Mouse (Mus musculus) MN1 (cell line): ENCODE results near the gene Mef2b.

Experiments used
- DNase-seq: peaks from one replicate; pipeline ENCODE4 v3.0.0-alpha.2; 2016; ENCODE audit warnings: low spot score

Mef2b gene

DNA sequence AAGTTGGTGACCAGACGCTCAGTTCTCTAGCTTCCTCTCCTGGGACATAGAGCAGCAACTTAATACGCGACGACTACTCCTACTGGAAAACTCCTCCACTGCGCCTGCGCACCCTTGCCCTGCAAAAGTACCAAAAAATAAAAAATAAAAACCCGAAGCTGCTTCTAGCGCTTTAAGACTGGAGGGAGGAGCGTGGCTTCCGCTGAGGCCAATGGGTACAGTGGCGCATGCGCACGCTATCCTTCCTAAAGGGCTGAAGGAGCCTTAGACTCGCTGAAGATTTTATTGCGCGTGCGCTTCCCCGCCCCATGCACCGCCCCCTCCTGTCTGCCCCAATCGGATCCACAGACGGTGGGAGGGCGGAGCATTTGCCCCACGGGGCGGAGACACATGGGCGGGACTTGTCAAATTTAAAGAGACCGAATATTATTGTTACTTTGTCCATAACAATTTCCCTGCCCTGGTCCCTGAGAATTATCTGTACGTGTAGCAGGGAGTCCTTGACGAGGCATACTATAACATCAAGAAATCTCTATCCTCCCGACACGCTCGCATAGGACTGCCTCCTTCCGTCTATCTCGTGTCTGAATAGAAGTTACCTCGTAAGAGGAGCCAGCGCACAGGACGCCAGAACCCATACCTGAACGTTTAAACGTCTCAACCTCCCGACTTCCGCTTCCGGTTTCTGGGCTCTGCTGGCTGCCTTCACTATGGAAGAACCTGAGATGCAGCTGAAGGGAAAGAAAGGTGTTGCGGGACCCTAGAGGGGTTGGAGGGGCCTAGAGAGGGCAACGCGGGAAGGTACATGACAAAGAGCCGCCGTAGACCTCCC is at the start of gene Mef2b, which contains the start of the genes Rfxank and Borcs8:
TSS of gene Mef2b (plus strand) at position 686 of the 832 bp plus-strand sequence.
TSS of gene Rfxank (minus strand) at position 129 of the 832 bp plus-strand sequence.
TSS of gene Borcs8 (plus strand) at position 474 of the 832 bp plus-strand sequence.
- DNase-seq: peak; percentile 99

DNA sequence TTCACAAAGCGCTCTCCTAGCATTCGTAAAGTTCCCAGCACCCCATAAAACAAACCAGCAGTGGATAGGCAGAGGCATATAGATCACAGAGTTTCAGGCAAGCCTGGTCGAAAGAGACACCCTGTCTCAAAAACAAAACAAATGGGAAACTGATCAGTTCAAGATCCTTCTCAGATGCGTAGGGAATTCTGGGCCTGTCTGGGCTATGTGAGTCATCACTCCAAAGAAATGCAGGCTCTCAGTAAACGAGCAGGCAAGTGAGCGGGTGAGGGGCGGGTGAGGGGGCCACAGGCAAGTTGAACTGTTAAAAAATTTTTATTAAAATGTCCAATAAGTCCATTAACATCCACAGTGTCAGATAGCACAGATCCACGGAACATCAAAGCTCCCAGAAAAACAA is 46.7 kb upstream of the Mef2b start:
- DNase-seq: no peak

GRCm38 (mm10) chr8:70099276-70099675 is 40.2 kb upstream of the Mef2b start:
- DNase-seq: no peak

- no peak for DNase-seq
Measured at GRCm38 (mm10) chr8:70100241-70100640, 39.3 kb upstream of the Mef2b start.

GRCm38 (mm10) chr8:70104506-70104905 is 35.0 kb upstream of the Mef2b start:
- peak; percentile 72 for DNase-seq

DNA sequence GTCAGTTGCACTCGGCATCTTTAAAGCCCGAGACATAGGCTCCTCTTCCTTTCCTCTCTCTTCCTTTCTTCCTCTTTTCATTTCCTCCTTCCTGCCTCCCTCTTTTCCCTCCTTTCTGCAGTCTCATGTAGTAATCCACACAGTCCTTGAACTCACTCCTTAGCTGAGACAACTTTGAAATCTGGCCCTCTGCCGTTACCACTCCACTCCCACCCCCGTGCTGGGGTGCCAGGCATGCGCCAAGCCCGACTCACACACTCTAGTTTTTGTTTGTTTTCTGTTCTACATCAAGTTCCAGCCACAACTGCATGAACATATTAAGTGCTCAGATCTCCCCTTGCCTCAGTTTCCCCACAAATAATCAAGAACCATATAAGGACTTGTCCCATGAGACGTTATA is 34.6 kb upstream of the Mef2b start:
- DNase-seq: no peak

- DNase-seq: no peak
Measured at GRCm38 (mm10) chr8:70110451-70110850, 29.1 kb upstream of the Mef2b start.

GRCm38 (mm10) chr8:70111192-70111795 is 28.2 kb upstream of the Mef2b start:
- no peak for DNase-seq

GRCm38 (mm10) chr8:70112401-70113016 is 27.0 kb upstream of the Mef2b start:
- DNase-seq: no peak

DNA sequence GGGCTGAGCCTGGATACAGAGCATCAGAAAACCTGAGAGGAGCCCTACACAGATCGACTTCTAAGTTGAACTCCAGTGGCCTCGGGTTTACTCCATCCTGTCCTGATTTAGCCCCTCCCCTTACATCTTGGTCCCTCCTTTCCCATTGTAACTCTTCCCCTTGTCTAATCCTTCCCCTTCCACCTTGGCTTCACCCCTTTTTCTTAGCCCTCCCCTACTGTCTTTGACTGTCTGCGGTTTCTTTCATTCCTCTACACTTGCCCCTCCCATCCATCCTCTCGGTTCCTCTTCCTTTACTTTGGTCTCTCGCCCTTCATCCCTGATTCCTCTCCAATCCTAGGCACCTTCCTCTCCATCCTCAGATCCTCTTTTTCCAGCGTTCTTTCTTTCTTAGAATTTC is 25.0 kb upstream of the Mef2b start:
- DNase-seq: no peak

- DNase-seq: no peak
Measured at GRCm38 (mm10) chr8:70114892-70115291, 24.6 kb upstream of the Mef2b start.

GRCm38 (mm10) chr8:70117611-70118010 is 21.9 kb upstream of the Mef2b start:
- DNase-seq: no peak

GRCm38 (mm10) chr8:70118726-70119700 is 20.5 kb upstream of the Mef2b start:
- DNase-seq: no peak

DNA sequence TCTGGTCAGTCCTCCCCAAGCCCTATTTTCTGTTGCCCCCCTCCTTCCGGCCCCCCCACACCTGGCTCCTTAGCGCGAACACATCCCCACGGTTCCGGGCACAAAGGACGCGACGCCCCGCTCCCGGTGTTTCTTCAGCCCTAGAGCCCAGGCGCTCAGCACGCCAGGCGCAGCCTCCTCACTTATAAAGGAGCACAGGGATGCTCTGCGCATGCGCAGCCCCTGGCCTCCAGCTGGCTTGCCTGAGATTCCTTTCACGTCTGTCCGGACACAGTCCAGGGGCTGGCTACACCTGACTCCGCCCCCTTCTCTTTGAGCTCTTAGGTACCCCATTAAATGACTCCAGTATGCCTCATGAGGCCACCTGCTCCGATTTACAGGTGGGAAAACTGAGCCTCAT is 18.8 kb upstream of the Mef2b start, which contains the start of gene Ncan:
TSS of gene Ncan (minus strand) at position 207 of the 400 bp plus-strand sequence.
- peak; percentile 86 for DNase-seq

- peak; percentile 19 for DNase-seq
Measured at GRCm38 (mm10) chr8:70122863-70123262, 16.6 kb upstream of the Mef2b start.

DNA sequence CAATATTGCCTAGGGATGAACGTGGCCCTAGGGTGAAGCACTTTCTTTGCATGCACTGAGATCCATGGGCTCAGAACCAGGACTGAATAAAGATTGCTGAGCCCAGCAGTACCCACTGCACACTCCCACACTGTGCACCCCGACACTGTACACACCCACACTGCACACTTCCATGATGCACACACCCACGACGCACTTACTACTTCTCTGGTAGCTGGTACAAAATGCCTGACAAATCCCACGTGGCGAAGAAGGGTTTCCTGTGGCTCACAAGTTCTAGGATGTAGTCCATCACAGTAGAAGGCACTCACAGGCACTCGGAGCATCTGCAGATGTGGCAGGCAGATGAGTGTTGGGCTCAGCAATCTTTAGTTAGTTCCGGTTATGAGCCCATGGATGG is 14.5 kb upstream of the Mef2b start:
- no peak for DNase-seq

- DNase-seq: peak; percentile 78
Measured at GRCm38 (mm10) chr8:70128435-70128834, 11.1 kb upstream of the Mef2b start.

GRCm38 (mm10) chr8:70129309-70129952 is 10.1 kb upstream of the Mef2b start:
- peak; percentile 90 for DNase-seq

DNA sequence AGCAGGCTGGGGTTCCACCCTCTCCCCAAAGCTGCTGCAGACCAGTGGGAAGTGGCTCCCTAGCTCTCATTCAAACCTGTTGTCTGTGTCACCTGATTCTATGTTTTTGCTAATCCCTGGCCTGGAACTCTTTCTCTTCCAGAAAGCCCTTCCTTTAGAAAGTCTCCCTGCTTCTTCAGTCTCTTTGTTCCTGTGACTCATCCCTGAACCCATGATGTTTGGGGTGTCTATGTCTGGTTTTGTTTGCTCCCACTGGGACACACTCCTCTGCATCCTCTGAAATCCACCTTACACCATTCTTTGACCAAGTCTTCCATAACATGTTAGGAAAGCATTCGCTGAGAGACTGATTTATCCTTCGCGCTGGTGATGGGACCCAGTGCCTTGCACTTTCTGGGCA is 9.4 kb upstream of the Mef2b start:
- peak; percentile 28 for DNase-seq

- peak; percentile 68 for DNase-seq
Measured at GRCm38 (mm10) chr8:70131166-70131883, 8.2 kb upstream of the Mef2b start, which contains the start of gene Nr2c2ap. Gene Nr2c2ap, plus strand, starts transcription at chr8:70131333.
